Mouse (Mus musculus) forebrain, embryonic 12.5 days (tissue): ENCODE results near the gene Ccnd2. TPM values are rescaled to one million over a fixed set of nuclear protein-coding genes. Genes with fewer than 3 reads are reported as not detected.
A peak's percentile ranks its signal among the peaks of the same experiment; 100 is the strongest.

Source experiments
- ATAC-seq: fragments of 200-750 bp; cut with Nextera tagmentation; 2 replicates; pipeline ENCODE4 v1.8.0; 2017; ENCODE audit warnings: moderate TSS enrichment; ENCODE audit not compliant: low FRiP score
- H3K27ac ChIP-seq: fragments of 300-500 bp; sonication (generic); 2 replicates; pipeline ENCODE4 v1.5.1; 2016; ENCODE audit warnings: mild to moderate bottlenecking
- H3K27me3 ChIP-seq: fragments of 300-500 bp; sonication (generic); 2 replicates; pipeline ENCODE4 v1.6.1; 2016; ENCODE audit warnings: mild to moderate bottlenecking
- H3K36me3 ChIP-seq: fragments of 300-500 bp; sonication (generic); replicated peaks from 2 replicates; pipeline ENCODE4 v1.6.1; 2016; ENCODE audit warnings: mild to moderate bottlenecking
- H3K4me1 ChIP-seq: fragments of 300-500 bp; sonication (generic); 2 replicates; pipeline ENCODE4 v1.6.1; 2016
- H3K4me2 ChIP-seq: fragments of 300-500 bp; sonication (generic); 2 replicates; pipeline ENCODE4 v1.6.1; 2016; ENCODE audit warnings: mild to moderate bottlenecking, moderate library complexity
- H3K4me3 ChIP-seq: fragments of 300-500 bp; sonication (generic); replicated peaks from 2 replicates; pipeline ENCODE4 v1.5.1; 2016; ENCODE audit warnings: mild to moderate bottlenecking
- H3K9ac ChIP-seq: fragments of 300-500 bp; sonication (generic); 2 replicates; pipeline ENCODE4 v1.6.1; 2016; ENCODE audit warnings: mild to moderate bottlenecking
- H3K9me3 ChIP-seq: fragments of 300-500 bp; sonication (generic); 2 replicates; pipeline ENCODE4 v1.6.1; 2016
- WGBS: fragments of 180-500 bp; shearing (Covaris S2); methylation state at CpG from one replicate; pipeline ENCODE4 v1.1.7; 2016; 5-methylcytosine and 5-hydroxymethylcytosine counted together
- polyA plus RNA-seq: library from polyadenylated mRNA; unstranded; fragments of >200 nt; fragmentation: Nextera tagmentation; extraction: Ambion mirVana; gene quantifications from 2 replicates; pipeline ENCODE4 v1.2.1, GENCODE M21; 2016

Ccnd2 gene
- polyA plus RNA-seq, 1 experiment from 2014 or later = 1,349 TPM

DNA sequence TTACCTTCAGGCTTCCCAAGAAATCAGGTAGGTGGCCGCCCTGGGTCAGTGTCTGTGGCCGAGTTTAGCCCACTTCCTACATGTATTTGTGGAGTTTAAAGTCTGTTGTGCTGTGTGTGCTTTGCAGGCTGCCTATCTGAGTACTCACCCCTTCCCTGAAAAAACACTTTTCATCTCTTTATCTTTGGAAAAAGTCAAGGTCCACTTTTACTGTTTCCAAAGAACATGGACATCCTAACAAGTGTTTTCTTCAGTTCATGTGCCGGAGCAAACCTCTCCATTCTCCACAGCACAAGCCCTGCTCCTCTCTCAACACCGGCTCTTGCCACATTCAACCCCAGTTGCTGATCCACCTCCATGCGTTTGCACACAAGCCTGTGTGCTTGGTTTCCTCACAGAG lies 29.0 kb downstream of the Ccnd2 start:
- H3K4me1 ChIP-seq = no peaks in the 10 kb centered on the region
- H3K27ac ChIP-seq = no peak overlapping the region
- no peak for ATAC-seq
- no peaks in the 10 kb centered on the region for H3K27me3 ChIP-seq
- peaks cover 23% of the 10 kb centered on the region for H3K36me3 ChIP-seq
- WGBS = 85% methylated on average over 5 of the region's 5 CpGs
- no peak overlapping the region for H3K4me2 ChIP-seq
- no peak overlapping the region for H3K4me3 ChIP-seq
- no peaks in the 10 kb centered on the region for H3K9me3 ChIP-seq
- H3K9ac ChIP-seq = no peak overlapping the region

DNA sequence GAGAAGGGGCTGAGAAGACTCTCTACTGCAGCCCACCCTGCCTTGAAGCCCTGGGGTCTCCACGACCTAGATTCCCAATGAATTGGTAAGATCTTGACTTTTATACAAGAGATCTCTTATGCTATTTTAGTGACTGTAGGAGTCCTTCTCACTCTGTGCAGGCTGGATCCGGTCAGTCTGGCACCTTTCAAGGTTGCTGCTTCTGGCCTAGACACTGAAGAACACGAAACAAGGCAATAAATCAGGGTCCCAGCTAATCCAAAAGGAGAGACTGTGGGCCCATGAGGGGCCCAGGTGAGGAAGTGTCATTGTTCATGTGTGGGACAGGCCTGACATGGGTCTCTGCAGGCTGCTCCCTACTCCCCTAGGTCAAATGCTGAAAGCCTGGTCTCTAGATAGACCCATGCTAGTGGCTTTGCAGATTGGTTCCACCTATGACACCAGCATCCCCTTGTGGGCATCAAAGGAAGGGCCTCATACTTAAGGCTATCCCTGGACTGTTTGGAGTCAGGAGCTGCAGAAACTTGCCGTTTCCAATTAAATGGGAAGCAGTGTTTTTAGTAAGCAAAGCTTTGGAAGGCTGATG lies 29.7 kb downstream of the Ccnd2 start:
- no peaks in the 10 kb centered on the region for H3K4me1 ChIP-seq
- no peak overlapping the region for H3K27ac ChIP-seq
- ATAC-seq = no peak
- 81% methylated on average over 4 of the region's 4 CpGs for WGBS
- no peaks in the 10 kb centered on the region for H3K9me3 ChIP-seq
- H3K4me2 ChIP-seq = no peak overlapping the region
- no peak overlapping the region for H3K4me3 ChIP-seq
- H3K36me3 ChIP-seq = peaks cover 17% of the 10 kb centered on the region
- H3K27me3 ChIP-seq = no peaks in the 10 kb centered on the region
- no peak overlapping the region for H3K9ac ChIP-seq

DNA sequence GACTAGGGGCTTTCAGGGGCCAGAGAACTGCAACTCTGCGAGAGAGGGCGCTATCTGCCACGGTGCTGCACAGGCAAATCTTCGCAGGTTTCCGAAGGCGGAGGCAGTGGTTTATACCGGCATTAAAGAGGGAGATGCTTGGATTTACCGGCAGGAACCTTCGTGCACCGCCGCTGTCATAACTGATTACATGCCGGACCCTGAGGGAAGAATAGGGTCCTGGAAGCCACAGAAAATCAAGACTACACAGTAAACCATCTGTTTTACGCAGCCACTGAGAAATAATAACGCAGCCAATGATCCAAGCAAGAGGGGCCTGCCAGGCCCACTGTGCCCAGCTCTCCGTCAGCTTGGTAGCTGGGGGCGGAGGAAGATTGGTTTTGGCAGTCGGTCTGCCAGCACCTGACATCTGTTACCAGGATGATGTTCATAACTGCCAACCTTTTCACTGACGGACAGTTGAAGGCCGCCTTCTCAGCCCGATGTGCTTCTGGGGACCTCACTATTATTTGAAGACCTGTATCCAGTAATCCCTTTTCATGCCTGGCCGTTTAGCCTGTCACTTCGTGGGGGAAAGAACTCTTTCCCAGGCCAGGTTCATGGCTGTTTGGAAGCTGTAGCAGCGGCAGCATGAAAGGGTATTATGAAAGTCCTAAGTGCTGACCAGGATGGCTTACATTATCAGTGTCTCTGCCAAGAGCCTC lies 37.1 kb downstream of the Ccnd2 start:
- Histone ChIP-seq H3K27ac (no peak overlapping the region), H3K9me3 (no peaks in the 10 kb centered on the region), H3K4me3 (no peak overlapping the region), H3K36me3 (no peaks in the 10 kb centered on the region), H3K4me1 (peaks cover 3% of the 10 kb centered on the region), H3K27me3 (peaks cover 8% of the 10 kb centered on the region; the same call in 1 of the 2 replicates), H3K9ac (no peak overlapping the region), H3K4me2 (no peak overlapping the region)
- ATAC-seq = no peak
- 66% methylated on average over 23 of the region's 23 CpGs for WGBS

DNA sequence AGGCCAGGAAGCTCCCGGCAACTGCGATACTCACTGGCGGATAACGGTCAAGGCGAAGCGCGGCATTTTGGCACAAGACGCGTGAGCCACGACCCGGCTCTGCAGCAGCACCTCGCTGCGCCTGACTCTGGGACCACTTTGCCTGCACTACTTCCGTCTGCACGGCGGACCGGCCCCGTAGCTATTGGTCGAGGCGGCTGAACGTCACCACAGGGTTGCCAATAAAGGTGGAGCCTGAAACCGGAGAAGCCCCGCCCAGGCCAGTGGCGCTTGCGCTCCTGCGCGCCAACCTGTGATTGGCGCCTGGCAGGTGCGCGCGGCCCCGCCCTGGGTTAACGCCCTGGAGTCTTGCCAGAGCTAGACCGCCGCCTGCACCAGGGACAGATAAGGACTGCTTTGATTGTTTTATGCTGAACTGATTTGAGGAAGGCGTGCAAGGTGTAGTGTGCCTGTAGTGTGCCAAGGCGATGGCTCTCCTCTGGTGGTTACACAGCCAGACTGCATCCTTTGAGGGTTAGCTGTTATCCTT lies 42.5 kb downstream of the Ccnd2 start, which contains the start of gene Tigar:
Gene Tigar (minus strand): TSS at position 156 of the 529 bp plus-strand sequence.
- Histone ChIP-seq H3K36me3 (no peaks in the 10 kb centered on the region), H3K4me2 (peak within 1 kb of the TSS; percentile 89), H3K4me1 (peaks cover 14% of the 10 kb centered on the region), H3K27ac (no peak within 1 kb of the TSS), H3K9me3 (no peaks in the 10 kb centered on the region), H3K9ac (peak within 1 kb of the TSS; percentile 69), H3K27me3 (0 out of 2 replicates have a peak, but pooled peaks cover 4% of the 10 kb centered on the region), H3K4me3 (peak within 1 kb of the TSS; percentile 63)
- ATAC-seq = peak; percentile 100
- under 1% methylated on average over 37 of the region's 37 CpGs for WGBS

DNA sequence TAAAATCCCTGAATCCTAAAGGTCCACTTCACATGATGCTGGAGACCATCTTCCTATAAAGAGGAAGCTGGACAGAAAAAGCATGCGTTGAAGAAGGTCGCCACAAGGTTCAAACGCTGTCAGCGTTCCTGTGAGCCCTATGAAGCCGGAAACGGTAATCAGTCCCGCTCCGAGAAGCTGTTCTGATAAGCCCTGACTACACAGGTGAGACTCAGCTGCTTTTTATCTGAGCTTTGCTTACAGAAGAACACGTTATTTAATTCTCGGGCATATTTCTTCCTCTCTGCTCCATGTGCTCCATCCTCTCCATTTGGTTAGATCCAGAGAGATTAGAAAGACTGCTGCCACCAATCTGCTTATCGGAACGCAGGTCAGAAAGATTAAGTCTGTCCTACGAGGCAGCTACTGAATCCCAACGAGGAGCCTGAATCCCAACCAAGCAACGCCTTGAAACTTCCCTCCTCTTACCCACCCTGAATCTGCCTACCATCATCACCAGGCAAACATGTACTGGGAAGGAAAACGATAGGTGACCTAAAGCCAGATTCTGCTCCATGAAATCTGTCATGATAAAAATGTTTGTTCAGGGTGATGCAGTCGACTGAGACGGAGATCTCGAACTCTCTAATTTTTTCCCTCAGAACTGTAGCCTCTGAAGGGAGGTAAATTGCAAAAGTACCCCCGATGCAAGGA lies 43.5 kb downstream of the Ccnd2 start:
- no peaks in the 10 kb centered on the region for H3K36me3 ChIP-seq
- 0 out of 2 replicates have a peak, but pooled peaks cover under 1% of the 10 kb centered on the region for H3K27me3 ChIP-seq
- peak overlapping the region; percentile 63 for H3K4me3 ChIP-seq
- H3K4me2 ChIP-seq = peak overlapping the region; percentile 89
- ATAC-seq = no peak
- H3K9ac ChIP-seq = peak overlapping the region; percentile 69
- no peak overlapping the region for H3K27ac ChIP-seq
- WGBS = 49% methylated on average over 20 of the region's 20 CpGs
- H3K9me3 ChIP-seq = no peaks in the 10 kb centered on the region
- H3K4me1 ChIP-seq = peaks cover 14% of the 10 kb centered on the region

DNA sequence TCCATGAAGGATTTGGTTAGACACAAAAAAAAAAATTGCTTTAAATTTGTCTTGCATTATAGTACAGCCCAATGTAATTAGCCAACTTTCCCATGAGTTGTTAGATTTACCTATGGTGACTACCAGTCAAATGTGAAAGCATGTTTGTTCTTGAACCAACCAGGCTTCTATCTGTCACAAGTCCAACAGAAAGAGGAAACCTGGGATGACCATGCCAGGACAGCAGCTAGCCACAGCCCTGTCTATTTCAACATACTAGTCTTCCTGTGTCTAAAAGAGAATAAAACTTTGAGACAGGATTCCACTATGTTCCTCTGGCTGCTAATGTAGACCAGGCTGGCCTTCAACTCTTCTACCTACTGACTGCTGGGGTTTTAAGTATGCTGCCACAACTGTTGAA lies 44.6 kb downstream of the Ccnd2 start:
- Histone ChIP-seq H3K9me3 (no peaks in the 10 kb centered on the region), H3K27me3 (no peaks in the 10 kb centered on the region), H3K4me2 (no peak overlapping the region), H3K4me1 (peaks cover 14% of the 10 kb centered on the region), H3K9ac (no peak overlapping the region), H3K27ac (no peak overlapping the region), H3K36me3 (no peaks in the 10 kb centered on the region), H3K4me3 (no peak overlapping the region)
- ATAC-seq = no peak

DNA sequence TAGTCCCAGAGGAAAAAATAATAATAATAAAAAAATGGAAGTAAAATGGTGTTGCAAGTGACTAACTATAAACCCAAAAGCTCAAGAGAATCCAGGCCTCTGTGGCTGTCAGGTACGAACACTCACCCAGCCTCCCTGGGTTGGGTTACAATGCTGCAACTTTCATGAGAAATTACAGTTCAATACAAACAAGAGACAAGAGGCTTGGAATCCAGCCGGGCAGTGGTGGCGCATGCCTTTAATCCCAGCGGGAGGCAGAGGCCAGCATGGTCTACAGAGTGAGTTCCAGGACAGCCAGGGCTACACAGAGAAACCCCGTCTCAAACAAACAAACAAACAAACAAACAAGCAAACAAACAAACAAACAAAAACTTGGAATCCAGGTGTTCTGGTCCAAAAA lies 45.3 kb downstream of the Ccnd2 start:
- Histone ChIP-seq H3K4me2 (no peak overlapping the region), H3K4me3 (no peak overlapping the region), H3K27me3 (no peaks in the 10 kb centered on the region), H3K27ac (no peak overlapping the region), H3K36me3 (no peaks in the 10 kb centered on the region), H3K9ac (no peak overlapping the region), H3K4me1 (peaks cover 14% of the 10 kb centered on the region), H3K9me3 (no peaks in the 10 kb centered on the region)
- WGBS = 57% methylated on average over 5 of the region's 5 CpGs
- ATAC-seq = no peak

DNA sequence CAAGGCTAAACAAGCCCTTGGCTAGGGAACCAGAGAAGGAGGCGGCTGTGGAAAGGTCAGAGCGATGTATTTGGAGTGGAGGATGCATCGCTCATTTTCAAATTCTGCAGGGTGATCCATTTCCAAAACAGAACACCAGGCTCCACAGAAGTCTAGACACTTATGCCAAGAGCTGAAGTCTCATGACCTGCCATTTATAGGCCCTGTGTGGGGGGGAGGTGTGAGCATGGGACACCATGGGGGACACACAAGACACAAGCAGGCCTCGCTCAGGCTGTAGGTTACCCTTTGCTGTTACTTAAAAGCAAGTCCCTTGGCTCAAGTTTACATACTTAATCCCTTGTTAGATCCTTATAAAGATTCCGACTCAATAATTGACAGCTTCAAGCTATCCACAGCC lies 45.8 kb downstream of the Ccnd2 start:
- no peak overlapping the region for H3K27ac ChIP-seq
- ATAC-seq = no peak
- no peak overlapping the region for H3K4me3 ChIP-seq
- 88% methylated on average over 5 of the region's 5 CpGs for WGBS
- no peaks in the 10 kb centered on the region for H3K27me3 ChIP-seq
- peaks cover 14% of the 10 kb centered on the region for H3K4me1 ChIP-seq
- no peak overlapping the region for H3K4me2 ChIP-seq
- peaks cover 3% of the 10 kb centered on the region for H3K36me3 ChIP-seq
- no peaks in the 10 kb centered on the region for H3K9me3 ChIP-seq
- no peak overlapping the region for H3K9ac ChIP-seq

DNA sequence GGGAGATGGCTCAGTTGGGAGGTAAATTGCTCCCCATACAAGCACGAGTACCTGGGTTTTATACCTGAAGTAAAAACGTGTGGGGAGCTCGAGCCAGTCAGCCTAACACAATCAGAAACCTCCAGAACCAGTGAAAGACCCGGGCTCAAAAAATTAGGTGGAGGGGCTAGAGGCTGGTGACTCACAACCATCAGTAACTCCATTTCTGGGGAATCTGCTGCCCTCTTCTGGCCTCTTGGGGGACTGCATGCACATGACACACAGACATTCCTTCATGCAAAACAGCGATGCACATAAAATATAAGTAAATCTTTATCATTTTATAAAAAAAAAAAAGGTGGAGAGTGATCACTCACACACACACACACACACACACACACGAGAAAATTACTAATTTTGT lies 46.9 kb downstream of the Ccnd2 start:
- Histone ChIP-seq H3K4me2 (no peak overlapping the region), H3K4me1 (peaks cover 14% of the 10 kb centered on the region), H3K4me3 (no peak overlapping the region), H3K9me3 (no peaks in the 10 kb centered on the region), H3K27me3 (no peaks in the 10 kb centered on the region), H3K27ac (no peak overlapping the region), H3K9ac (no peak overlapping the region), H3K36me3 (peaks cover 11% of the 10 kb centered on the region)
- no peak for ATAC-seq
- 65% methylated on average over 6 of the region's 6 CpGs for WGBS

DNA sequence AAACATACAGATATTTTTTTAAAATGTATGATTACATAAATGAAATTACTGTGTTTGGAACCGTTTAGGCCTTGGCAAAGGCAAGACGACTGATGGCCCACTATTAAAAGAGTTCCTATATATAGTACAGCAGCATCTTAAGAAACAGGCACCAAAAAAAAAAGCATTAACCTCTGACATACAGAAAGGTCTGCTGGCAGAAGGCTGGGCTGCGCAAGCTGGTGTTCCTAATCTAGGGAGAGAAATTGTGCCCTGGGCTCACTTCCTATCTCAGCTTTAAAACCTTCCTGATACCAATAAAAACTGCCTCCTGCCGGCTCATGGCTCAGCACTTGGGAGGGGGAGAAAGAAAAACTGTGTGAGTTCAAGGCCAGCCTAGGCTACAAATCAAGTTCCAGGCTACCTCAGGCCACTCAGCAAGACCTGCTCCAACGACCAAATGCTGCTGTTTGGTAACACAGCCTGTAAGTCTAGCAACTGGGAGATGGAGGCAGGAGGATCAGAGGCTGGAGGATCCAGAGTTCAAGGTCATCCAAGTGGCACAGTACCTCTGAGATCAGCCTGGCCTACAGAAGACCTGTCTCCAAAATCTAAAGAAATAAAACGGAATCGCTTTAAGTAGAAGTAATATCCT lies 47.5 kb downstream of the Ccnd2 start:
- Histone ChIP-seq H3K4me2 (no peak overlapping the region), H3K27me3 (no peaks in the 10 kb centered on the region), H3K36me3 (peaks cover 11% of the 10 kb centered on the region), H3K9ac (no peak overlapping the region), H3K9me3 (no peaks in the 10 kb centered on the region), H3K4me3 (no peak overlapping the region), H3K4me1 (peaks cover 14% of the 10 kb centered on the region), H3K27ac (no peak overlapping the region)
- ATAC-seq = no peak
- 92% methylated on average over 7 of the region's 7 CpGs for WGBS

DNA sequence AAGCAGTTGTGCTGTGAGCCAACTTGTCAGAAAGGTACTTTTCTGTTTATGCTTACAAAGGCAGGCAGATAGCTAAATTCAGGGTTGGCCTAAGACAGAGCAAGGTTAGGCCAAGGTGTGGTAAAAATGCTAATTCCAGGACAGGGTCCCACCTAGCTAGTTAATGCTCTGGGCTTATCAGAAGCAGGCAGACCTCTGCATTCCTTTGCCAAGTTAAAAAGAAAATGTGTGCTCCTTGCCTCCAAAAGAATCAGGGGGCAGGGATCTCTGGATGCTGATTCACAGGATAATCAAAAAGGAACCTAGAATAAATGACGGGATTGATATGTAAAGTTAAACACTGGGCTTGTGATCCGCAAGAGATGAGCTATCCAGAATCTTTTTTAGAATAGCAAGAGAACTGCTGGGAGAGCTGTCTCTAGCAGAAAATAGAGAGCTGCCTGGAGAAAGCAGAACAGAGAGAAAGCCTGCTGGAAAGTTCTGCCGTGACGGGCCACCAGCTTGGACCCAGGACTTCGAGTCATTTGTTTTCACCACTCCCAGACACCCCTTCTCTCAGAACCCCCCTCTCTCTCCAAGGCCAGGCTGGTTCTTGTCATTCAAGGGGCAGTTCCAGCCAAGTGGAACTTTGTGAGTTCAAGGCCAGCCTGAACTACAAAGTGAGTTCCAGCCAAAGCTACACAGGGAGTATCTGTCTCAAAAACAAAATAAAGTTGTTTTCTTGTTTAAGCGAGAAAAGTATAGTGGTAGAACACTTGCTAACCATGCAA lies 48.3 kb downstream of the Ccnd2 start:
- Histone ChIP-seq H3K27me3 (no peaks in the 10 kb centered on the region), H3K27ac (no peak overlapping the region), H3K9ac (no peak overlapping the region), H3K36me3 (peaks cover 11% of the 10 kb centered on the region), H3K9me3 (no peaks in the 10 kb centered on the region), H3K4me3 (no peak overlapping the region), H3K4me1 (peaks cover 11% of the 10 kb centered on the region), H3K4me2 (no peak overlapping the region)
- 92% methylated on average over 6 of the region's 6 CpGs for WGBS
- ATAC-seq = no peak
